Mouse (Mus musculus) layer of hippocampus, adult 9-10 months (tissue): Measurements from ENCODE around the gene Tmem266.

Experiments used
- DNase-seq: peaks from one replicate; pipeline ENCODE4 v3.0.0; 2022; ENCODE audit warnings: low spot score

The Tmem266 gene

DNA sequence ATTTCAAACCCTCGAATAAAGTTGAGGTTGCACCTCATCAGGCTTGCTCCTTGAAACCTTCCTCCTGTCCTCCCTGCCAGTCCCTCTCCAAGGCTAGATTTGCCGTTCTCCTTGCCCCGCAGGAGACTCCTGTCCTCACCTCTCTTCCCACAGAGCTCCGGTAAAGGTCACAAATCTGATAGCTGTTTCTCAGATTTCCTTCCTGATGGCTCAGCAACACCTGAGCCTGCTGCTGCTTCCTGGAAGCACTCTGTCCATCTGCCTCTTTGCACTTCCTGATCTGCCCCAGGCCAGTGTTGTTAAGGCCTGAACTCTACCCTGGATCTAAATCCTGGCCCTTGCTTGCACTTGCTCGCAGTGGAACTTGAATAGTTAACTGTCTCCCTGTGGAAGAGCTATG lies 5.8 kb downstream of the Tmem266 start:
- no peak for DNase-seq

GRCm38 (mm10) chr9:55332949-55333348 lies 6.2 kb downstream of the Tmem266 start:
- DNase-seq: no peak

GRCm38 (mm10) chr9:55344165-55344564 lies 17.5 kb downstream of the Tmem266 start:
- DNase-seq: no peak

GRCm38 (mm10) chr9:55345332-55345731 lies 18.6 kb downstream of the Tmem266 start:
- no peak for DNase-seq

DNA sequence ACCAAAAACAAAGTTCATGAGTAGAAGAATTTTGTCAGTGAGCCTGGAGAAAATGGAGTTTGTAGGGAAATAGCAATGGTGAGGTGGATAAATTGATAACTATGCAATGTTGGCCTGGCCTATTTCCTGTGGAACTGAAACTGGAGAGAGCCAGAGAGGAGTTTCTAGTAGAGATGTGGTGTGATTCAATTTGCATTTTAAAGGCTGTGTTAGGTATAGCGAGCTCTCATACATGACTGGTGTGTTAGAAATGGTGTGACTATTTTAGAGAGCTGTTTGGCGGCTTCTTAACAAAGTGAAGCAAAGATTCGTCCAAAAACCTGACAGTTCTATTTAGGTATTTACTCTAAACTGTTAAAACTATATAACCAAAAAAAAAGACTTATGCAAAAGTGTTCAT lies 22.0 kb downstream of the Tmem266 start:
- DNase-seq: no peak

- DNase-seq: no peak
Observed at GRCm38 (mm10) chr9:55354686-55355085, 28.0 kb downstream of the Tmem266 start.

- no peak for DNase-seq
Observed at GRCm38 (mm10) chr9:55355270-55355834, 28.6 kb downstream of the Tmem266 start.

DNA sequence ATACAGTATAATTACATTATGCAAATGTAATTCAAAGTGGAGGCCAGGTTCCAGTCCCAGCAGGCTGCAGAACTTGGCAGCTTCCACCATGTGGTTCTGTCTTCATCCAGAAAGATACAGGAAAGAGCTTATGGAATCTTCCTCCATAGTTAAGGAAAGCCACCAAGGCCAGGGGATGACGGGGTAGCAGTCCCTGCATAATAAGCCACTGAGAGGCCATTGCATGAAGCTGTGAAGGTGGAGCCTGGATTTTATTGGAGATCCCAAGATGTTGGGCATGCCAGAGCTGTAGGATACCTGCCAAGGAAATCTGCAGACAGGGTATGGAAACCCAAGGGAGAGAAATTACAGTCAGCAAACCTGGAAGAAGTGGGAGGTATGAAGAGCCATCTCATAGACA lies 30.5 kb downstream of the Tmem266 start:
- DNase-seq: no peak

- DNase-seq: no peak
Observed at GRCm38 (mm10) chr9:55360372-55360771, 33.7 kb downstream of the Tmem266 start.

DNA sequence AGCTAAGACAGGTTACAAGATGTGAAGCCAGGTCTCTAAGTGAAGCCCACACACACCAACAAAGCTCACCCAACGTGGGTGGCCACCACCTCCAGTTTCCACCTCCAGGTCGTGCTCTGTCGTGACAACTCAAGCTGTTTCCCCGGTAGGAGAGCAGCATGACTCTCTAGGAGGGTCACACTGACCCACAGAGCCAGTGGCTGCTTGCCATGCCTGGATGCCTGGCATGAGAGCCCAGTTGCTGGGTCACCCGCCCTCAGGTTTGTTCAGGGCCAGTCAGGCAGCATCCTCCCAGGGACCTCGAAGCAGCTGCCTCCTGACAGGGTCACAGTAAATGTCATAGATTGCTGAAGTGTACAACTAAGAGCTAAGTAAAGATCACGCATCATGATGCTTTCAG lies 34.1 kb downstream of the Tmem266 start:
- no peak for DNase-seq

DNA sequence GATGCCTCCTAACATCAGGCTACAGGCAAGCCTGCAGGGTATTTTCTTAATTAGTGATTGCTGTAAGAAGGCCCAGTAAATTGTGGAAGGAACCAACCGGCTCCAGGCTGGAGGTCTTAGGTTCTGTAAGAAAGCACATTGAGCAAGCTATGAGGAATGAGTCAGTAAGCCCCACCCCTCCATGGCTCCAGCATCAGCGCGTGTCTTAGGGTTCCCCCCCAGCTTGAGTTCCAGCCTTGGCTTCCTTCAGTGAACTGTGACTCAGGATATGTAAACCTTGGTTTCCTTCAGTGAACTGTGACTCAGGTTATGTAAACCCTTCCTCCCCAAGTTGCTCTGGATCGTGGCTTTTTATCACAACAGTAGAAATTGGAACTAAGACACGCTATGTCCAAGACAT lies 35.3 kb downstream of the Tmem266 start:
- no peak for DNase-seq

GRCm38 (mm10) chr9:55363707-55364106 lies 37.0 kb downstream of the Tmem266 start:
- DNase-seq: no peak

DNA sequence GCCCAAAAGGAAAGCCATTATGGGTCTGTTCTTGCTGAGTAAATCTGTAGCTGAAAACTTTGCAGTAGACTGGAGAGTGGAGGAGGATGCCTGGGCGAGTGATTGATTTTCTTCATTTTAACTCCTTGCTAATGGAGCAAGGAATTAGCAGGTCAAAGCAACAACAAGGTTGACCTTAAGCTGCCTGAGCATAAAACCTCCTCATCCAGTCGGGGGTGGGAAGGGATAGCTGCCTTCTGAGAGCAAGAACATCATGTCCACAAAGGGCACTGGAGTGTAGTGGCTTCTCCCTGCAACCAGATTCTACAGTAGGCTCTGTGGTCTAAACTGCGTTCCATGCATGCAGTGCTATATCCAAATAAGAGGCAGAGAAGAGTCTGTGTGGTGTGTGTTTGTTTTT lies 41.3 kb downstream of the Tmem266 start:
- DNase-seq: no peak

DNA sequence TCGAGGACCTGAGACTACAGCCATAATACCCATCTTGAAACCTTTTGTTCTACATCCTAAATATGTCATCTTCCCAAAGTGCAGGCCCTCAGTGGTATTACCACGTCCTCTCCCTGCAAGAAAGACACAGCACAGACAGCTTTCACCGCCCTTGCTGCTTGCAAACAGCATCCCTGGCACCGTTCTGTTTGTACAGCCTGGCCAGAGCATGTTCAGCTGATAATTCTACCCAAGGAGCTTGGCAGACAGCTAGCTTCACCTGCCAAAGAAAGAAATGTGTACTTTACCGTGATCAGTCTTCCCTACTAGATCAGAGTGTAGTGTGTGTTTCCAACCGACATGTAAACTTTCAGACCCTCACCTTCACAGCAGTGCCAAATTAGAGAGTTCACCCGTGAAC lies 45.2 kb downstream of the Tmem266 start:
- no peak for DNase-seq

GRCm38 (mm10) chr9:55377603-55378250 lies 51.0 kb downstream of the Tmem266 start:
- DNase-seq: no peak

DNA sequence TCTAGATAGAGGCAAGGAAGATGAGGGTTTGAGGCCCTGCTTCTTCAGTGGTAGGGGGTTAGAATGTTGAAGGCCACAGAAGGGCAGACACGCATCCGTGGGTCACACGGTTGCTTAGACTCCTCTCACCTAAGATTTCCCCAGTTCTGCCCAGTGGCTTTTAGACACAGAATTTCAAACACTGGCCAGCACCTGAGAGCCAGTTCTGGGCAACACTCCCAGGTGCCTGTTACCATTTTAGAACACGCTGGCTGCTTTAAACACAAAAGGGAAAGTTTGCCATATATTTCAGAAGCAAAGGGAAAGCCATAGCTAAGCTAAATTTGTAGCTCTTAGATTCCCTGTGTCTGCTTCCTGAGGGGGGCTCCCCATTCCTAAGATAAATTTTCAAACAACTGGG lies 54.7 kb downstream of the Tmem266 start:
- DNase-seq: no peak

DNA sequence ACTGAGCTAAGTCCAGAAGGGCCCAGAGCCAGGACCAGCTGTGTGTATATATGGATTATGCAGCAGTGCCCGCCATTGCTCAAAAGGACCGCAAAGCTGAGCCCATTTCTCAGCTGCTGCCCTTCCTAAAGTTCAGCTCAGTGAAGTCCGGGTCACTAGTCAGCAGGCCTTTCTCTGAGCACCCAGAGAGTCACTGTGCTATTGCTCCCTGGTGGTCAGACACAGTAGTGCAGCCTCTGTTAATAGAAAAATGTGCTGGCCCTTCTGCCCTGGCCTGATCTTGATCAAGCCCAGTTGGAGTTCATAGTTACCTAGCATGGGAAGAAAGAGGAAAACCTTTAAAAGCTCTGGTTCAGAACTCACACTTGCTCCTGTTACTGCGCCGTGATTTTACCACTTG lies 55.7 kb downstream of the Tmem266 start:
- peak; percentile 18 for DNase-seq

GRCm38 (mm10) chr9:55386117-55386516 lies 59.4 kb downstream of the Tmem266 start:
- DNase-seq: no peak

GRCm38 (mm10) chr9:55387862-55388505 lies 61.3 kb downstream of the Tmem266 start:
- DNase-seq: no peak

DNA sequence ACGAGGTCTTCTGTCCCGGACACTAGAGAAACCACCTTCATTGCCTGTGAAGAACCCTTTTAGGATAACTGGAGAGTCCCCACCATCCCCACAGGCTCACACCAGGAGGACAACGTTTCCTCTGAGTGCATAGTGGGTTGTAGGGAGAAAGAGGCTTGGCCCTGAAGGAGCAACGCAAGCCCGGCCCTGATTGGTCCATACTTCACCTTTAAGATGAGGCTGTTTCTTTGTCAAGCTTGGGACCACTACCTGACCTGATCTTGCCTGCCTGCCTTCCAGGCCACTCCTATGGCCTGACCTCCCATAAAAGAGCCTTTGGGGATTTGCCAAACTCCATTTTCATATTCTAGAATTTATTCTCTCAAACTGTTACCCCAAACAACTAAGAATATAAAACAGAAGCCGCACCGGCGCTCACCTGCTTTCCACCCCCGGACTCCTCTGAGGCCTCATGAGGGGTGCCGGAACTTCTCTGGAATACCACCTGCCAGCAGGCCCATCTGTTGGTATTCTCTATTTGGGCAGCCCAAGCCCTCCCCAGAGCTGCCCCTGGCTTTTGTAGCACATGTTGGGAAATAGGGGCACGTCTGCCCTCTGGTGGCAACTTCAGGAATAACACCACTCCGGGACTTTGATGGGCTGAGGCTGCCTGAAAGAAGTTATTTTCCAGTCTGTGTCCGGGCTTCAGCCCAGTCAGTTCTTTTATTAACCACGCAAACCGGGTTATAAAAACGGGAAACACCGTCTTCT lies 65.4 kb downstream of the Tmem266 start:
- DNase-seq: peak; percentile 86

- no peak for DNase-seq
Observed at GRCm38 (mm10) chr9:55395650-55396049, 68.9 kb downstream of the Tmem266 start.

GRCm38 (mm10) chr9:55398985-55399554 lies 72.4 kb downstream of the Tmem266 start:
- DNase-seq: no peak

- DNase-seq: no peak
Observed at GRCm38 (mm10) chr9:55402276-55402675, 75.6 kb downstream of the Tmem266 start.
